Mouse (Mus musculus) forebrain, embryonic 11.5 days (tissue): Measurements from ENCODE around the gene Flt3l. TPM values are rescaled to one million over a fixed set of nuclear protein-coding genes. Genes with fewer than 3 reads are reported as not detected.
"Not testable (repeated sequence)": the region's sequence is repeated elsewhere in the genome, so short reads cannot be mapped to it uniquely, and the experiment has no call there.

Source experiments
- ATAC-seq: fragments of 200-750 bp; cut with Nextera tagmentation; replicated peaks from 2 replicates; pipeline ENCODE4 v1.8.0; 2017; ENCODE audit warnings: moderate TSS enrichment; ENCODE audit not compliant: low FRiP score
- DNase-seq: peaks from one replicate; pipeline ENCODE4 v3.0.0-alpha.2; 2017; ENCODE audit warnings: low spot score
- H3K27ac ChIP-seq: fragments of 300-500 bp; sonication (generic); 2 replicates; pipeline ENCODE4 v1.5.1; 2014; ENCODE audit warnings: low read depth, low read length
- H3K27me3 ChIP-seq: fragments of 300-500 bp; sonication (generic); 2 replicates; pipeline ENCODE4 v1.6.1; 2014; ENCODE audit warnings: mild to moderate bottlenecking, low read length, mixed read lengths; ENCODE audit not compliant: control insufficient read depth, insufficient read depth
- H3K36me3 ChIP-seq: fragments of 300-500 bp; sonication (generic); 2 replicates; pipeline ENCODE4 v1.6.1; 2014; ENCODE audit warnings: mild to moderate bottlenecking, low read length, moderate library complexity, mixed read lengths; ENCODE audit not compliant: control insufficient read depth, insufficient read depth
- H3K4me1 ChIP-seq: fragments of 300-500 bp; sonication (generic); replicated peaks from 2 replicates; pipeline ENCODE4 v1.6.1; 2014; ENCODE audit warnings: low read length, mixed read lengths; ENCODE audit not compliant: control insufficient read depth, insufficient read depth
- H3K4me2 ChIP-seq: fragments of 300-500 bp; sonication (generic); 2 replicates; pipeline ENCODE4 v1.6.1; 2014; ENCODE audit warnings: low read depth, mild to moderate bottlenecking, low read length, moderate library complexity, mixed read lengths; ENCODE audit not compliant: severe bottlenecking
- H3K4me3 ChIP-seq: fragments of 300-500 bp; sonication (generic); 2 replicates; pipeline ENCODE4 v1.5.1; 2014; ENCODE audit warnings: low read depth, low read length
- H3K9ac ChIP-seq: fragments of 300-500 bp; sonication (generic); 2 replicates; pipeline ENCODE4 v1.6.1; 2014; ENCODE audit warnings: low read length
- H3K9me3 ChIP-seq: fragments of 300-500 bp; sonication (generic); 2 replicates; pipeline ENCODE4 v1.6.1; 2016; ENCODE audit warnings: low read length, mixed read lengths; ENCODE audit not compliant: control insufficient read depth
- WGBS: fragments of 180-500 bp; shearing (Covaris S2); extraction: QIAGEN DNeasy Blood & Tissue Kit; methylation state at CpG from one replicate; pipeline ENCODE4 v1.1.7; 2014; 5-methylcytosine and 5-hydroxymethylcytosine counted together
- polyA plus RNA-seq: library from polyadenylated mRNA; unstranded; fragments of >200 nt; fragmentation: Nextera tagmentation; extraction: Ambion mirVana; gene quantifications from 2 replicates; pipeline ENCODE4 v1.2.1, GENCODE M21; 2014

The Flt3l gene
- polyA plus RNA-seq, 1 experiment from 2014 or later, result 1.8 TPM

DNA sequence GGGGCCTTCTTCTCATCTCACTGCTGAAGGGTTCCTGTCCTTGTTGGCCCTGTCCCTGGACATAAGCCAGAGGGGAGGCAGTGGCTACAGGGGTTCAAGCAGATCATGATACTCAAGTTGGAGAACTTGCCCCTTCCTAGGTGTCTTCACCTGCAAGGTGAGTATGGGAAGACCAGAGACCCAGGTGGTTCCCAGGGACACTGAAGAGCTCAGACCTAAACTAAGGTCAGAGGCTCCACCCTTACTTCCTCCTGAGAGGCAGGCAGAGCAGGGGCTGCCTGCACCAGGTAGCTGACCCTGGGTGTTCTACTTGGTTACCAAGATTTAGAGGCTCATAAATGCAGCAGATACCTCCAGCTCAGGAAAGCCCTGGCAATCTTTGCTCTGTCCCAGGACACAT, 14.3 kb downstream of the Flt3l start:
- no peak overlapping the region for H3K27ac ChIP-seq
- ATAC-seq, result no peak
- no peaks in the 10 kb centered on the region for H3K27me3 ChIP-seq
- H3K4me1 ChIP-seq, result peaks cover 23% of the 10 kb centered on the region
- H3K36me3 ChIP-seq, result peaks cover 40% of the 10 kb centered on the region
- H3K4me3 ChIP-seq, result no peak overlapping the region
- no peak for DNase-seq
- no peak overlapping the region for H3K4me2 ChIP-seq
- H3K9ac ChIP-seq, result no peak overlapping the region
- no peaks in the 10 kb centered on the region for H3K9me3 ChIP-seq

DNA sequence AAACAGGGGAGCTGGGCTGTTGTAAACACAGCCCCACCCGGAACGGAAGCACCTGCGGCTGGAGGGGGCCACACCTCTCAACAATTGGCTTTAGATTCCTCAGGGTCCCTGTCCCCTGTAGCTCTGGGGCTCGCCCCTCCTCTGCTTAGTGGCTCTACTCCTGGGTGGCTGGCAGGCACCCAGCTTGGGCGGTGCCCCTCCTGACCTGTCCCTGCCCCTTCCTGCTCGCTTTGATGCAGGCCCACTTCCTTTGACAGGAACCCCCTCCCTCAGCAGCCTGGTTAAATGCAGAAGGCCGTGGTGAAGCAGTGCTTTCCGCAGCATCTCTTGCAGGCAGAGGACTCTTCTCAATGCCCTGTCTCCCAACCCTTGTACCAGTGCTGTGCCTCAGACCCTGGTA, 14.8 kb downstream of the Flt3l start:
- Histone ChIP-seq H3K9me3 (no peaks in the 10 kb centered on the region), H3K9ac (no peak overlapping the region), H3K4me1 (peaks cover 18% of the 10 kb centered on the region), H3K4me2 (no peak overlapping the region), H3K36me3 (peaks cover 34% of the 10 kb centered on the region), H3K27ac (no peak overlapping the region), H3K27me3 (no peaks in the 10 kb centered on the region), H3K4me3 (no peak overlapping the region)
- ATAC-seq (no peak), DNase-seq (no peak)
- WGBS, result 70% methylated on average over 8 of the region's 8 CpGs

DNA sequence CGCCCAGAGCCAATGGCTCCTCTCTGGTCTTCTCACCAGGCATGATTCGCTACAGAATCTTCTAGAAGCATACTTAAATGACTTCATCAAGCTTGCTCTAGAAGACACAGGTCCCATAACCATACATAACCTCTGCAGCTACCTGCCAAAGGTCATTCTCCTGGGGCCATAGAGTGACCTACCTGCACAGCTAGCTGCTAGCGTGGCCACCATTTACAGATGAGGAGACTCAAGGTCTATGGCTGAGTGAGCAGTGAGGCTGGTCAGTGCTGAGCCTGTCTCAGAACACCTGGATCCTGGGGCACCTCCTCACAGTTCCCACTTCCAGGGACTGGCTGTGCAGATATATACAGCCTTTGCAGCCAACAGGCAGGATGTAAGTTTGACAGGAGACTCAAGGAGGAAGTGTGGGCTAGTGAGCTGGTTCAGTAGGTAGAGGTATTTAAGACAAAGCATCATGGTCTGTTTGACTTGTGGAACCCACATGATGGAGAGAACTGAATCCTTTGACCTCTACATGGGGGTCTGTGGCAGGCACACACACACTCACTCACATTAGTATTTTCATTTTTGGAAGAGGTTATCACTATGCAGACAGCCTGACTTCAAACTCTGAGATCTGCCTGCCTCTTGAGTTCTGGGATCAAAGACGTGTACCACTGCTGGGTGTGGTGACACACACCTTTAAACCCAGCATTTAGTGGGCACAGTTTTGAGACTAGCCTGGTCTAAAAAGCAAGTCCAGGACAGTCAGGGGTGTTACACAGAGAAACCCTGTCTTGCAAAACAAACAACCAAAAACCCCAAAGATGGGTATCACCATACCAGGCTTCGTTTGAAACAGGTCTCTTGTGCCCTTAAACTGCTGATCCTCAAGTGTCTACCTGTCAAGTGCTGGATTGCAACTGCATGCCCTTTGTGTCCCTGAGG, 16.2 kb downstream of the Flt3l start:
- H3K36me3 ChIP-seq, result peaks cover 31% of the 10 kb centered on the region; the same call in 1 of the 2 replicates
- no peak overlapping the region for H3K9ac ChIP-seq
- no peak overlapping the region for H3K27ac ChIP-seq
- no peaks in the 10 kb centered on the region for H3K9me3 ChIP-seq
- 88% methylated on average over 5 of the region's 5 CpGs for WGBS
- H3K4me1 ChIP-seq, result peaks cover 14% of the 10 kb centered on the region; the same call in 1 of the 2 replicates
- no peaks in the 10 kb centered on the region for H3K27me3 ChIP-seq
- DNase-seq (no peak), ATAC-seq (no peak)
- H3K4me2 ChIP-seq, result no peak overlapping the region
- no peak overlapping the region for H3K4me3 ChIP-seq

DNA sequence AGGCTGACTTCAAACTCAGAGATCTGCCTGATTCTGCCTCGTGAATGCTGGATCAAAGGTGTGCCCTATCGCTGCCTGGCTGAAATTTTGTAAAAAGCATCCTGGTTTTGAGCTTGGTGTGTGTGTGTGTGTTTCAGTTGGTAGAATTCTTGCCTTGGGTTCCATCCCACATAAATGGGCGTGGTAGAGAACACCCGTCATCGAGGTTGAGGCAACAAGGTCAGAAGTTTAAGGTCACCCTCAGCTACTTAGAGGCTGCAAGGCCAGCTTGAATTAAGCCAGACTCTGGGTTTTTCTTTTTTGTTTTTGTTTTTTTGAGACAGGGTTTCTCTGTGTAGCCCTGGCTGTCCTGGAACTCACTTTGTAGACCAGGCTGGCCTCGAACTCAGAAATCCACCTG, 17.9 kb downstream of the Flt3l start:
- Histone ChIP-seq H3K27me3 (no peaks in the 10 kb centered on the region), H3K9ac (no peak overlapping the region), H3K4me2 (no peak overlapping the region), H3K4me1 (peaks cover 9% of the 10 kb centered on the region; the same call in 1 of the 2 replicates), H3K27ac (no peak overlapping the region), H3K36me3 (peaks cover 31% of the 10 kb centered on the region; the same call in 1 of the 2 replicates), H3K9me3 (no peaks in the 10 kb centered on the region), H3K4me3 (no peak overlapping the region)
- 92% methylated on average over 6 of the region's 6 CpGs for WGBS
- no peak for DNase-seq
- ATAC-seq, result no peak

DNA sequence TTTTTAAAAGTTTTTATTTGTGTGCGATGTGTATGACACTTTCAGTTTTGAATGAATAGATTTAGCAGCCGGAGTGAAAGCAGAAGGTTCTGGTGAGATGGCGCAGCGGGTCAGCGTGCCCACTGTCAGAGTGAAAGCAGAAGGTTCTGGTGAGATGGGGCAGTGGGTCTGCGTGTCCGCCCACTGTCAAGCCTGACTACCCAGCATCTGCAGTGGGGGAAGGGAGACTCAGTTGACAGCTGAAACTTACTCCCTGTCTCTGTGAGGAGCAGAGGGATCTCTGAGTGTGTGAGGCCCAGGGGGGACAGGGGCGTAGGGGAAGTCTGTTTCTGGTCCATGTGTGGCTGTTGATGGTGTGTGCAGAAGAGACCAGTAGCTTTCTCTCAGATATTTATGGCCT, 18.7 kb downstream of the Flt3l start:
- peaks cover 3% of the 10 kb centered on the region; the same call in 1 of the 2 replicates for H3K4me1 ChIP-seq
- no peaks in the 10 kb centered on the region for H3K9me3 ChIP-seq
- H3K27ac ChIP-seq, result no peak overlapping the region
- WGBS, result 89% methylated on average over 8 of the region's 8 CpGs
- ATAC-seq (no peak), DNase-seq (no peak)
- no peaks in the 10 kb centered on the region for H3K27me3 ChIP-seq
- H3K9ac ChIP-seq, result no peak overlapping the region
- no peak overlapping the region for H3K4me2 ChIP-seq
- H3K36me3 ChIP-seq, result peaks cover 25% of the 10 kb centered on the region; the same call in 1 of the 2 replicates
- no peak overlapping the region for H3K4me3 ChIP-seq

DNA sequence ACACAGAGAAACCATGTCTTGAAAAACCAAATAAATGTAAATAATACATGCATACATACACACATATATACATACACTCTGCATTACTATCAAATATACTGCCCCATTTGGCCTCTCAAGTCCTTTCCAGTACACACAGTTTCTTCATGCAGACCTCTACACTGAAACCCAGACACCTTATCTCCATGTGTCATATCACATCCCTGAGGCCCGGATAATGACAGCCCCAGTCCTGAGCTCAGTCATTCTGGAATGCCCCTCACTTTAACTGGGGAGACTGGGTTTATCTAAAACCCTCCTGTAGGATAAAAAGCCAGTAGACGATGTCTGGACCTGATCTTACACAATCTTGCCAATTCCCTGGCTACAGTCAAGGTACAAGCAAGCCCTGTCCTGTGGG, 22.8 kb downstream of the Flt3l start:
- Histone ChIP-seq H3K4me3 (no peak overlapping the region), H3K4me1 (no peaks in the 10 kb centered on the region), H3K27me3 (no peaks in the 10 kb centered on the region), H3K9me3 (no peaks in the 10 kb centered on the region), H3K36me3 (no peaks in the 10 kb centered on the region), H3K4me2 (no peak overlapping the region), H3K9ac (no peak overlapping the region), H3K27ac (no peak overlapping the region)
- no peak for DNase-seq
- 88% methylated on average over 2 of the region's 2 CpGs for WGBS
- ATAC-seq, result no peak

DNA sequence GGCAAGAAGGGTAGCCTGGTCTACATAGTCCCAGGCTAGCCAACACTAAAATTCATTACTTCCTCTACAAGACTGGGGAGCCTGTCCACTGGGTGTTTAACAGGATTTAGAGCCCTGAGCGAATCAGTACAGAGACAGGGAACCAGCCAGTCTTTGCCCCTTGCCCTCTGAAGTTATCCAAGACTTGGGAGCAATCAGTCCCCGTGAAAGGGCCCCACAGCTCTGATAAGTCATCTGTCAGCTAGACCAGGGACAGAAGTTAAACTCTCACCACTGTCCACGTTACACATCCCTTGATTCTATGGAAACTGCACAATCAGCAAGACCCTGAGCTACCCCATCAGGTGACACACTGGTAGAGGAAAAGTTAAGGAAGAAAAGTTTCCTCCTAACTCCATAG, 23.7 kb downstream of the Flt3l start:
- no peak for ATAC-seq
- Histone ChIP-seq H3K4me3 (no peak overlapping the region), H3K9ac (no peak overlapping the region), H3K27me3 (no peaks in the 10 kb centered on the region), H3K9me3 (no peaks in the 10 kb centered on the region), H3K36me3 (no peaks in the 10 kb centered on the region), H3K4me1 (no peaks in the 10 kb centered on the region), H3K4me2 (no peak overlapping the region), H3K27ac (no peak overlapping the region)
- 70% methylated on average over 3 of the region's 3 CpGs for WGBS
- DNase-seq, result no peak

DNA sequence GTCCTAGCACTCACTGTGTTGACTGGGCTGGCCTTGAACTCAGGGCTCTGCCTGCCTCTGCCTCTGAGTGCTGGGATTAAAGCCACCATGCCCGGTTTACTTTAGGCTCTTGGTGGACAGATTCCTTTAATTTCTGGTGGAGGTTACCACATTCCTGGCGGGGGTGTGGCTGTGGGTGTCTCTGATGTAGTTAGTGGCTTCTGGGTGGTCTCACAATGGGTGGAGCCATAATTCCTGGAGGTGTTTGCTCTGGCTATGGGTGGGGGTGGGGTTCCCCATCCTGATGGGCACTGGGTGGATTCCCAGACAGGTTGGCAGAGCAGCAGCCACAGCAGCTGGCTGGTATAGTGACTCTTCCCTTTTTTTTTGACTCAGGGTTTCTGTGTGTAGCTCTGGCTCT, 24.3 kb downstream of the Flt3l start:
- Histone ChIP-seq H3K4me2 (no peak overlapping the region), H3K36me3 (no peaks in the 10 kb centered on the region), H3K4me1 (no peaks in the 10 kb centered on the region), H3K27me3 (no peaks in the 10 kb centered on the region), H3K9me3 (no peaks in the 10 kb centered on the region), H3K27ac (no peak overlapping the region), H3K9ac (no peak overlapping the region), H3K4me3 (no peak overlapping the region)
- ATAC-seq (no peak), DNase-seq (no peak)
- 57% methylated on average over 2 of the region's 2 CpGs for WGBS

DNA sequence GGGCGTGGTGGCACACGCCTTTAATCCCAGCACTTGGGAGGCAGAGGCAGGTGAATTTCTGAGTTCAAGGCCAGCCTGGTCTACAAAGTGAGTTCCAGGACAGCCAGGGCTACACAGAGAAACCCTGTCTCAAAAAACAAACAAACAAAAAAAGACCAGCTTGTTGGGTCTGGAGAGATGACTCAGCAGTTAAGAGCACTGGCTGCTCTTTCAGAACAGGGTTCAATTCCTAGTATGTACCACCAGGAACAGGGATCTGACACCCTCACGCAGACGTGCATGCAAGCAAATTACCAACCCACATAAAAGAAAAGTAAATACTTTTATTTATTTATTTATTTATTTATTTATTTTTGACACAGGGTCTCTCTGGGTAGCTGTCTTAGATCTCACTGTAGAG, 26.1 kb downstream of the Flt3l start:
- 82% methylated on average over 4 of the region's 4 CpGs for WGBS
- H3K27ac ChIP-seq, H3K4me1 ChIP-seq, H3K9me3 ChIP-seq, DNase-seq, H3K36me3 ChIP-seq, H3K4me3 ChIP-seq, H3K27me3 ChIP-seq, H3K9ac ChIP-seq, H3K4me2 ChIP-seq, ATAC-seq: not testable (repeated sequence)
